Mouse (Mus musculus): ENCODE results near the gene Ms4a6d. TPM values are rescaled to one million over a fixed set of nuclear protein-coding genes. Genes with fewer than 3 reads are reported as not detected.

The Ms4a6d gene
- polyA plus RNA-seq (2014; fragmentation: Illumina TruSeq; extraction: RNeasy Lipid Tissue Mini Kit (QIAGEN cat#74804); ENCODE audit: low read depth, low replicate concordance), result 0.97 TPM

GRCm38 (mm10) chr19:11604603-11605002 lies at the start of gene Ms4a6d:
TSS of gene Ms4a6d (minus strand) at chr19:11604849.

GRCm38 (mm10) chr19:11640732-11641131 lies 36.1 kb upstream of the Ms4a6d start, which contains the start of gene Ms4a3:
TSS of gene Ms4a3 (minus strand) at chr19:11640851.

GRCm38 (mm10) chr19:11623551-11623950 lies 18.9 kb upstream of the Ms4a6d start, which contains the start of gene Ms4a2:
TSS of gene Ms4a2 (minus strand) at chr19:11623719.

Other genes starting within 250 kb of the Ms4a6d start
- 0.61 TPM for gene Ms4a4a, start 229.3 kb downstream of the Ms4a6d start, polyA plus RNA-seq (2014; fragmentation: Illumina TruSeq; extraction: RNeasy Lipid Tissue Mini Kit (QIAGEN cat#74804); ENCODE audit: low read depth, low replicate concordance)
- 1.3 TPM for gene Ms4a4c, start 200.1 kb downstream of the Ms4a6d start, polyA plus RNA-seq (2014; fragmentation: Illumina TruSeq; extraction: RNeasy Lipid Tissue Mini Kit (QIAGEN cat#74804); ENCODE audit: low read depth, low replicate concordance)
- gene Ms4a4b, start 161.3 kb downstream of the Ms4a6d start, polyA plus RNA-seq (2014; fragmentation: Illumina TruSeq; extraction: RNeasy Lipid Tissue Mini Kit (QIAGEN cat#74804); ENCODE audit: low read depth, low replicate concordance), result 1.1 TPM
- gene Ms4a6c, start 135.5 kb downstream of the Ms4a6d start, polyA plus RNA-seq (2014; fragmentation: Illumina TruSeq; extraction: RNeasy Lipid Tissue Mini Kit (QIAGEN cat#74804); ENCODE audit: low read depth, low replicate concordance), result 4.2 TPM
- gene Gm8369, start 118.9 kb downstream of the Ms4a6d start, polyA plus RNA-seq (2014; fragmentation: Illumina TruSeq; extraction: RNeasy Lipid Tissue Mini Kit (QIAGEN cat#74804); ENCODE audit: low read depth, low replicate concordance), result not detected
- gene Ms4a6b, start 88.3 kb downstream of the Ms4a6d start, polyA plus RNA-seq (2014; fragmentation: Illumina TruSeq; extraction: RNeasy Lipid Tissue Mini Kit (QIAGEN cat#74804); ENCODE audit: low read depth, low replicate concordance), result 2.7 TPM
- gene Ms4a4d, start 68.0 kb downstream of the Ms4a6d start, polyA plus RNA-seq (2014; fragmentation: Illumina TruSeq; extraction: RNeasy Lipid Tissue Mini Kit (QIAGEN cat#74804); ENCODE audit: low read depth, low replicate concordance), result 2.9 TPM
- 5.0 TPM for gene Ms4a2, start 18.9 kb upstream of the Ms4a6d start, polyA plus RNA-seq (2014; fragmentation: Illumina TruSeq; extraction: RNeasy Lipid Tissue Mini Kit (QIAGEN cat#74804); ENCODE audit: low read depth, low replicate concordance)
- gene Ms4a3, start 36.0 kb upstream of the Ms4a6d start, polyA plus RNA-seq (2014; fragmentation: Illumina TruSeq; extraction: RNeasy Lipid Tissue Mini Kit (QIAGEN cat#74804); ENCODE audit: low read depth, low replicate concordance), result not detected
- gene Oosp2, start 55.7 kb upstream of the Ms4a6d start, polyA plus RNA-seq (2014; fragmentation: Illumina TruSeq; extraction: RNeasy Lipid Tissue Mini Kit (QIAGEN cat#74804); ENCODE audit: low read depth, low replicate concordance), result not detected
- gene Oosp1, start 86.3 kb upstream of the Ms4a6d start, polyA plus RNA-seq (2014; fragmentation: Illumina TruSeq; extraction: RNeasy Lipid Tissue Mini Kit (QIAGEN cat#74804); ENCODE audit: low read depth, low replicate concordance), result not detected
- not detected for gene Oosp3, start 92.2 kb upstream of the Ms4a6d start, polyA plus RNA-seq (2014; fragmentation: Illumina TruSeq; extraction: RNeasy Lipid Tissue Mini Kit (QIAGEN cat#74804); ENCODE audit: low read depth, low replicate concordance)
- not detected for gene Gif, start 142.7 kb upstream of the Ms4a6d start, polyA plus RNA-seq (2014; fragmentation: Illumina TruSeq; extraction: RNeasy Lipid Tissue Mini Kit (QIAGEN cat#74804); ENCODE audit: low read depth, low replicate concordance)
- 54.7 TPM for gene Mrpl16, start 165.5 kb upstream of the Ms4a6d start, polyA plus RNA-seq (2014; fragmentation: Illumina TruSeq; extraction: RNeasy Lipid Tissue Mini Kit (QIAGEN cat#74804); ENCODE audit: low read depth, low replicate concordance)
- gene Stx3, start 214.6 kb upstream of the Ms4a6d start, polyA plus RNA-seq (2014; fragmentation: Illumina TruSeq; extraction: RNeasy Lipid Tissue Mini Kit (QIAGEN cat#74804); ENCODE audit: low read depth, low replicate concordance), result 54.3 TPM
- gene Olfr1417, start 234.4 kb upstream of the Ms4a6d start, polyA plus RNA-seq (2014; fragmentation: Illumina TruSeq; extraction: RNeasy Lipid Tissue Mini Kit (QIAGEN cat#74804); ENCODE audit: low read depth, low replicate concordance), result not detected

Data from kidney, adult 10 weeks (tissue).